Mouse (Mus musculus): ENCODE measurements at regions not wholly inside any gene's neighbourhood (a gene's known extent, or its start where the extent isn't known, plus 50 kb on each side); places are given as distances from the start of the nearest gene placed in this dataset.

- no peak for TF ChIP-seq POU5F1 (IDR thresholded peaks at IDR 0.05; ENCODE audit: borderline replicate concordance, low read length)
- no peak for TF ChIP-seq CTCF (conservative IDR thresholded peaks at IDR 0.05; ENCODE audit: low read length)
Observed at GRCm38 (mm10) chr10:17352202-17352994, 370.6 kb upstream of the Cited2 start.
